Mouse (Mus musculus) heart, adult 11 months (tissue): ENCODE measurements at regions not wholly inside any gene's neighbourhood (a gene's known extent, or its start where the extent isn't known, plus 50 kb on each side); places are given as distances from the start of the nearest gene placed in this dataset.

Source experiments
- DNase-seq: peaks from one replicate; pipeline ENCODE4 v3.0.0; 2022

DNA sequence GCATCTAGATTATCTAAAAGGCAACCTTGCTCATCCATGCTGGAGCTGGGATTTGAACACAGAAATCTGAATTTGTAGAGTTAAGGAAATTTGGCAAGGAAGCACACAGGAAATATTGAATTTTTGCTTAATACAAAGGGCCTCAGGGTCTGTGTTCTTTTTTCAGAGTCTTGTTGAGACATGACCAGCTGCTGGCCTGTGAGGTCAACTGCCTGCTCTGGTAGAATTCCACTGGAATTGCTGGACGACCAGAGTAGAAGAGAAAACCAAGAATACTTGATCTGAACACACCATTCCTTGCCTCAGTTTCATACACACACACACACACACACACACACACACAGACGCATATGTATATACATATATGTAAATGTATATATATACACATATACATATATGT is 84.1 kb upstream of the Lifr start:
- DNase-seq, result peak; percentile 91

DNA sequence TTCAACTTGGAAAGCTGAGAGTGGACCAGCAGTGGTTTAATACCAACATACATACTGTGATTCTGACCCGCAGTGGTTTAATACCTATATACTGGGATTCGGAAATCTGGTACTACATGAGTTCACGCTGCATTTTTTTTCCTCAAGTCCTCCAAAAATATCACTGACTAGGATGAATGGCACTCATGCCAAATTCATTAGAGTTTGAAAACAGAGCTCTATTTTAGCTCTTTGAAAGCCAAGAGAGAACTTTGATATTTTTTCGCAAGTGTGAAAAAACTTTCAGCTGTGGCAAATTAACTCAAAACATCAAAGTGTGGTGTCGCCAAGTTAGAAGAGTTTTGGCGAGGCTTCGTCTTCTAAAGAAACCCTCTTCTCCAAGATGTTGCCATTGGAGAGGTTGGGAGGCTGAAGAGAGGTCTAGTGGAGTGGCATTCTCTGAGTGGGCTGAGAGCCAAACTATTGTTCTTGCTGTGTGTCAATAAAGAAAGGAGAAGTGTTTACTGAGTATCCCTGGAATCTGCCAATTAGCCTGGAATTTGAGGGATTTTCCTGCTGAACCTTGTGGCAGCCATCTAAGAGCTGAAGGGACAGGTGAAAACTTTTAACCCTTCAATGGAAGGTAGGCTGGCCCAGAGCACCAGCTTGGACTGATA is 81.6 kb upstream of the Lifr start:
- DNase-seq, result peak; percentile 86

DNA sequence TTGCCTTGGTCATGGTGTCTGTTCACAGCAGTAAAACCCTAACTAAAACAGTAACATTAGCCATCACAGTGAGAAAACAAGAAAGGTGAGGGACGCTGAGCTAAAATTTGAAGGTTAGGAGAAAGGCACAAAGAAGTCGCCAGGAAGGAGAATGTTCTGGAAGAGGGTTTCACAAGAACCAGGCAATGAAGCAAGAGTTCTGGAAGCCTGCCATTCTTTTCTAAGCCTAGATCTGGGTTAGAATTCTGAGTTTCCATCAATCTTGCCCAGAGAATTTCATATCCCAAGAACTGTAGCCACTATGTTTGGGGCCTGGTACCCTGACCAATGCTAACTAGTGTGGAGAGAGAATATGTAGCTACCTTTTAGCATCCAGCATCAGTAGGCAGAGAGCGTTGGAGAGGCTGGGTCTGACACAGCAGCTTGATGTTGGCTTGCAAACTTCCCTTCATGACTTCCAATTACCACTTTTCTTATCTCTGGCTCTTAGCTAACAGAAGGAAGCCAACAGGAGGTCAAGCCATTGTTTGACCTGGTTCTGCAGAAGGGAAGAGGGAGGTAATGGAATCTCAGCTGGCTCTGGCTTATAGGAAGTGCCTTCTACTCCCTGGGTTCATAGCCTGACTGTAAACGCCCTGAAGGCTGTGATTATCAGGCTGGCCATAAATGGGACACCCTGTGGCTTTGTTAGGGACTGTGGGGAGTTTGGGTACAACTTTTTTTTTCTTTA is 79.3 kb upstream of the Lifr start:
- peak; percentile 94 for DNase-seq

DNA sequence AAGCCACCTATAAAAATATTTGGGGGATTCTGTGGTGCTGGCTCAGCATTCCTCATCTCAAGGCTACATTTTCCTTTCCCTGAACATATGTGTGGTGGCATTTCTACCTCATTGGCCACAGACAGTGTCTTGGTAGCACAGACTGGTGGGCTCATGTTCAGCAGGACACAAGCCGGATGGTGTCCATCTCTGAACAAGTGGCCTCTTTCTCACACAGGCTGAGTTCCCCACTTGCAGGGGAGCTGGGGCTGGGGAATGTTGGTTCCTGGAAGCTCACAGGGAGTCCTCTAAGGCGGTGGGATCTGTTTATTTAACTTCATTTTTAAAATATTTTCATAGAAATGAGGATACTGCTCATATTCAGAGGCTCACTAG is 78.7 kb upstream of the Lifr start:
- DNase-seq, result peak; percentile 91

DNA sequence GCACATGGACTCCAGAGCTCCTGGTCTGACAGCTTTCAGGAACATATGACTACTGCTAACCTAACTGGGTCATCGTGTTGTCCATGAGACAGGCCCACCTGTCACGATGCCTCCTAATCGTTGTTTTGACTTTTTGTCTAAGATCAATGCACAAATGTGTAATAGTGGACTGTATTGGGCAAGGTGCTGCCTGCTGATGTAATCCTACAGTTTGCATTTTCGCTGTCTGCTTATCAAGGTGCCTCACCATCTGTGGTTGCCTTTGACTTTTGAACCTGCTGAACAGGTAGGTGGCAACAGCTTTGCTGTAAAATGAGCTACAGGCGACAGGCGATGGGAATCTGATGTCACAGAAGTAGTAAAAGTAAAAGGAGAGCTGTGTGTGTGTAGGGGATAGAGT is 78.0 kb upstream of the Lifr start:
- peak; percentile 85 for DNase-seq

DNA sequence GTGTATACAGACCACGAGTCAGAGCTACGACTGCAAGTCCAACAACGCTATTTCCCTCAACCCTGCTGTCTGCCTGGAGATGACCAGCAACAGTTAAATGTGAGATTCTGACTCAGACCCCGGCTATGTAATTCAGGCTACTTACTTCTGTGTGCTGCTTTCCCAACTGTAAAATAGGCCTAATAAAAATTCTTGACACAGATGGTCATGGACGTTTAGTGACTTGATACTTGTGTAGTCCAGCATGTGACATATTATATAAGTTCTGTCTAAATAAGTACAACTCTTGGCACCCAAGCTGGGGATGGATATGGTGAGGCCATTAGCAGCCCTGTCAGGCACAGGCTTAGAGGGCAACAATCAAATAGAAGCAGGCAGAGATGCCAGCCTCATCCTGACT is 77.4 kb upstream of the Lifr start:
- DNase-seq, result no peak

DNA sequence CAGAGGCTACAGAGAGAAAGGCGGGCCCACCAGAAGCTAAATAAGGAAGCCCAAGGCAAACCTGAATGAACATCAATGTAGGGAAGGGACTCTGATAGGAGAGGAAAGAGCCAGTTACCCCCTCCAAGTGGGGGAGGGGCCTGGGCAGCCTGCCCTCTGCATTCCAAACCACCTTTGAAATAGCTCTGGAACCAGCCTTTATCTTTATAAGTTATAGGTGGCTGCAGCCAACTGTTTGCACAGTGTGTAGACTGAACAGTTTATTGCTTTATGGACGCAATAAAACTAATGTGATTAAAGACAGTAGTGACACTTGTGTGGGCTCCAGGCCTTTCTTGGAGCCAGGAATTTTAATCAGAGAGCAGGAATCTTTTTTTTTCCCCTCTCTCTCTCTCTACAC is 75.4 kb upstream of the Lifr start:
- peak; percentile 76 for DNase-seq

DNA sequence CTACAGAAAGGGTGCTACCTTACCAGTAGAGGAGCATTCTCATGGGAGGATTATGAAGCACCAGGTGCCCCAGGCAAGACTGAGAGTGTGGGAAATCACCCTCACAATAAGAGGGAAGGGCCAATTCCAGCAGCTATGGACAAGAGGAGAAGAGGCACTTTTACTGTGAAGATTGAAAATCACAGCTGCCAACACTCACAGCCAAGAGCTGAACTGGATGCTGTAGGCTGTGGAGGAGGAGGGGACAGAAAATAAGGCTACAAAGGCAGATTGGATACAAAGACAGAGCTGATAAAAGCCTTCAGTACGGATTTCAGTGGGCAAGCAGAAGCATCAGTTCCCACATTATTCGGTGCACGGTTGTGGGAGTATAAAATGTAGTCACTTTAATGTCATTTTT is 74.4 kb upstream of the Lifr start:
- peak; percentile 82 for DNase-seq

DNA sequence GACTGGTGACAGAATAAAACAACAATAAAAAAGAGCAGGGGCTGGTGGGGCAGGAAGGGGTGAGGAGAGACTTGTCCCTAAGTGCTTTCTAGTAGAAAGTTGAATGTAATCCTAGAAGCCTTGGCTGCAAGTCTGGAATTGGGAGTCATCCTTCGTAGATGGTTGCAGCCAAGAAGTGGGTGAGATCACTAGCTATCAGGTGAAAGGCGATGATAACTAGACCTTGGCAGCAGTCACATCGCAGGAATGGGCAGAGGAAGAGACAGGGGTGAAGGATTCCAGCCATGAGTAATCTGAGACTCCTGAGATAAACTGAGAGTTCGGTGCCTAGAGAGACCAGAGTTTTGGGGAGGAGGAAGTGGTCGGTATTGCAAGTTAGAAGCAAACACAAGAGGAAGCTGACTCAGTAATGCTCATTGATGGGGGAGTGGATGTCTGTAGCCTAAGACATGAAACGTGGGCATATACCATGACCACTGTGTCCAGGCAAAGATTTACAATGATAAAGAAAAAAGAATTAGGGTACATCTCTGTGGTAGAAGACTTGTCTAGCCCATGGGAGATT is 73.1 kb upstream of the Lifr start:
- peak; percentile 82 for DNase-seq

DNA sequence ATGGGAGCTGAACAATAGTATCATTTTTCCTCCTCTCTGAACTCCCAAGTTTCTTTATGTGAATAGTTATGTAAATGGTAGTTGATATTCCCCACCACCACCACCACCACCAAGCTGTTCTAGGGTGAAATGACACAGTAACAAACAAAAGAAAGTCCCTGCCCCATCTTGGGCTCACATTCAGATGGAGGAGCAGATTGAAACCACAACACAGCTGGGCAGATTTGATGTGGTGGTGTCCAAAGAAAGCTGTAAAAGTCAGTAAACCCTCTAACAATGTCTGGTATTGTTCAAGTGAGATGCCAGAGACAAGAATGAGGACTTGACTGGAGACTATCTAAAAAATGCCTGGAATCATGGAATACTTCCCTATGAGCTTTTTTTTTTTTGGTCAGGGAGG is 67.8 kb upstream of the Lifr start:
- peak; percentile 42 for DNase-seq

DNA sequence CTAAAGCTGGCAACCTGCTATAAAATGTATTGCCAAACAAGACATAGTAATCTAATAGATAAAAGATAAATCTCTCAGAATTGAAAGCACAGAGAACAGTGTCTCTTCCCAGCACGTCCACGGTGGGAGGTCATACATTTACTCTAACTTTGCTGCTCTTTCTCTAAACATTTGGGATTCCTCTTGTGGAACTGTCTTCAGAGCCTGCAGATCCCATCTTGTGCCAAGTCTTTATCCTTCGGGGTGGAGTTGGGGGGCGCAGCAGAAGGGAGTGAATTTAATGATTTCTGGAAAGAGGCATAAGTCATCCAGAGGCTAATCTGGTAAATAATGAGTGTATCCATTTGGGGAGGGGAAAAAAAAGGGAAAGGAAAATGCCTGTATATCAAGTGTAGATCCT is 65.2 kb upstream of the Lifr start:
- peak; percentile 64 for DNase-seq

DNA sequence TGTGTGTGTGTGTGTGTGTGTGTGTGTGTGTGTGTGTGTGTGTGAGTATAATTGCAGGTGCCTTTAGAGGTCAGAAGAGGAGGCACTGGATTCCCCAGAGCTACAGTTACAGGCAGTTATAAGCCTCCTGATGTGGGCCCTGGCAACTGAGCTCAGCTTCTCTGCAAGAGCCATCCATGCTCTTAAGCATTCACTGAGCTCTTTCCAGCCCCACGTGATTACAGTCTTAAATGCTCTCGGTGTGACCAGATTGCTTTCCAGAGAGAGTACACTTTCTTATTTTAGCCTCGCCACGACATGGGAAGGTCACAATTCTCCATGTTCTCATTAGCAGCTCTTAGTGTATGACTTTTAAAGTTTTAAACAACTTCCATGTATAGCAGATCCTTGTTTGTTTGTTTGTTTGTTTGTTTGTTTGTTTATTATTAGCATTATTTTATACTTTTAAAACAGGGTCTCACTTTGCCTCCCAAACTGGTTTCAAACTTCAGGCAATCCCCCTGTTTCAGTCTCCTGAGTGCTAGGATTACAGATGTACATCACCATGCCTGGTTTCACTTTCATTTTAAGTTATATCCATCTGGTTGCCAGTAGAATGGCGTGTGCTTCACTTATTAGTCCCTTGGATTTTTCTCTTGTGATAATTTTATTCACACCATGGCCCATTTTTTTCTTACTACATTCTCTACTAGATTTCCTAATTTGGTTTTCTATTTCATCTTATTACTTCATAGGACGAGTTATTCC is 58.9 kb upstream of the Lifr start:
- peak; percentile 81 for DNase-seq

DNA sequence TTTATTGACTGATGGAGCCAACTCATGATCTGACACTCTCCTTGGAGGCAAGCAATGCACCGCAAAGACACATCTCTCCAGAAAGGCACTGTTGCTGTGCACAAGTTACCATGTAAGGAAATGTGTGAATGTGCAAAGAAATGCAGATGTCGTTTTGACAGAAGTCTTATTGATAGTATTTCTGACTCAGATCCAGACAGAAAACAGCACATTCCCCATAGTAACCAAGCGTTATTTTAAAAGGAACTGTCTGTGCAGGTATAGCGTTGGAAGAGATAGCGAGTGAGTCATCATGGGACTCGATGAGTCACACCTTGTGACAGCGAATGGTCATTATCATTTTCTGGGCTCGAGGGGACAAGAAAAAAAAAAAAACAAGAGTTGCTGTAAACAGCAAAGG is 52.9 kb upstream of the Lifr start:
- peak; percentile 37 for DNase-seq

DNA sequence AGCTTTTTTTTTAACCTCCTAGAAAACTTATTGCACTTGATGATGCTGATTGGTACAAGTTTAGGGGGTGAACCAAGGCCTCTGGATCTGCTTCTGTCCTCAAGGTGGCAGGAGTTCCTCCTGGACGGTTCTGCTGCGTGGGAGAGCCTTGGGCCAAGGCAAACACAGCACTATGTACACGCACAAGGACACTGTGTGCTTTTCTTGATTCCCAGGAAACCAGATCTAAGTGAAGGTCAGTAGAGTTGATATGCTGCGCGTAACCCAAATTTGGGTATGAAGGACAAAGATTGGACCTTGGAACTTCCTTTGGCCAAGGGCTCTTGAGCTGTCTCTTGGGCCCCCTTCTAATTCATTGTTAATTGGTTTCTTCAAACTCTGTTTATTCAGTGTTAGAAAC is 51.3 kb upstream of the Lifr start:
- peak; percentile 95 for DNase-seq

DNA sequence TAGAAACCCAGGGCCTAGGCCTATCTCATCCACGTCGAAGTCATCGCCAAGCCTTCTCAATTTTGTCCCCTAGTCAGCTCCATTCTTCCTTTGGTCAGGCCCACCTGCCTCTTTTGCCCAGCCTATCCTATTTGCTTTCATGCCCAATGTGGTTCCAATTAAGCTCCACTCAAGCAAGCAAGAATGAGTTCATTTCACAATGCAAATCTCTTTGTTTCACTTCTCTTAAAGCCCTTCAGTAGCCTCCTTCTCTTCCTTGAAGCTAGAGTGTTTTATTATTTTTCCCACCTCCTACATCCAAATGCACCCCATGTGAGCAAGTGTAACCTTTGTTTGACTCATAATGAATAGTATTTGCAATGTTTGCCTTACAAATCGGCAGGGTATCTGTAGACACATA is 50.6 kb upstream of the Lifr start:
- DNase-seq, result no peak
